Mouse (Mus musculus) embryonic facial prominence, embryonic 13.5 days (tissue): ENCODE results near the gene Mov10l1. TPM values are rescaled to one million over a fixed set of nuclear protein-coding genes. Genes with fewer than 3 reads are reported as not detected.
A peak's percentile ranks its signal among the peaks of the same experiment; 100 is the strongest.

Experiments
- ATAC-seq: fragments of 200-750 bp; cut with Nextera tagmentation; 2 replicates; pipeline ENCODE4 v1.8.0; 2017; ENCODE audit warnings: low read depth; ENCODE audit not compliant: insufficient number of reproducible peaks, insufficient read depth, low FRiP score, low TSS enrichment
- H3K27ac ChIP-seq: fragments of 300-500 bp; sonication (generic); 2 replicates; pipeline ENCODE4 v1.5.1; 2015; ENCODE audit warnings: moderate library complexity, mild to moderate bottlenecking, inconsistent platforms
- H3K27me3 ChIP-seq: fragments of 300-500 bp; sonication (generic); 2 replicates; pipeline ENCODE4 v1.6.1; 2015; ENCODE audit warnings: mild to moderate bottlenecking, inconsistent platforms
- H3K36me3 ChIP-seq: fragments of 300-500 bp; sonication (generic); 2 replicates; pipeline ENCODE4 v1.6.1; 2015; ENCODE audit warnings: mild to moderate bottlenecking, inconsistent platforms
- H3K4me1 ChIP-seq: fragments of 300-500 bp; sonication (generic); 2 replicates; pipeline ENCODE4 v1.6.1; 2015; ENCODE audit warnings: inconsistent platforms
- H3K4me2 ChIP-seq: fragments of 300-500 bp; sonication (generic); 2 replicates; pipeline ENCODE4 v1.6.1; 2015; ENCODE audit warnings: moderate library complexity, mild to moderate bottlenecking, inconsistent platforms
- H3K4me3 ChIP-seq: fragments of 300-500 bp; sonication (generic); 2 replicates; pipeline ENCODE4 v1.5.1; 2015; ENCODE audit warnings: mild to moderate bottlenecking, inconsistent platforms
- H3K9ac ChIP-seq: fragments of 300-500 bp; sonication (generic); 2 replicates; pipeline ENCODE4 v1.6.1; 2015; ENCODE audit warnings: mild to moderate bottlenecking, inconsistent platforms
- H3K9me3 ChIP-seq: fragments of 300-500 bp; sonication (generic); 2 replicates; pipeline ENCODE4 v1.6.1; 2016; ENCODE audit warnings: inconsistent platforms
- WGBS: fragments of 180-500 bp; shearing (Covaris S2); methylation state at CpG from one replicate; pipeline ENCODE4 v1.1.7; 2015; ENCODE audit warnings: mixed read lengths; 5-methylcytosine and 5-hydroxymethylcytosine counted together
- polyA plus RNA-seq: library from polyadenylated mRNA; unstranded; fragments of >200 nt; fragmentation: Nextera tagmentation; extraction: Ambion mirVana; gene quantifications from 2 replicates; pipeline ENCODE4 v1.2.1, GENCODE M21; 2015

Mov10l1 gene
- polyA plus RNA-seq, 1 experiment from 2014 or later: not detected

DNA sequence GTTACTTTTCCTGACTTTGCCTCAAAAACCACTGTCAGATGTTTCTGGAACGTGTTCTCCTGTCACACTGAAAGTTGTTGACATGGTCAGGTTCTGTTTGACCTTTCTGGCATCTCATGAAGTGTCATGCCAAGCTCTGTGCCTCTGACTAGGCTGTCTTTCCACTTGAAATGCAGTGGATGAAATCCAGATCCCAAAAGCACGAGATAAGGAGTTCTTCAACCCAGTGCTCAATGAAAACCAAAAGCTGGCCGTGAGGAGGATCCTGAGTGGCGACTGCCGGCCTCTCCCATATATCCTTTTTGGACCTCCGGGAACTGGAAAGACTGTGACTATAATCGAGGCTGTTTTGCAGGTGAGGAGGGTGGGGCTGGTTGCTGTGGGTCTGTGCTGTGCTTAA, 37.4 kb downstream of the Mov10l1 start:
- no peak for ATAC-seq
- Histone ChIP-seq H3K4me1 (no peaks in the 10 kb centered on the region), H3K4me3 (no peak overlapping the region), H3K36me3 (no peaks in the 10 kb centered on the region), H3K27ac (no peak overlapping the region), H3K9me3 (no peaks in the 10 kb centered on the region), H3K4me2 (no peak overlapping the region), H3K27me3 (no peaks in the 10 kb centered on the region; the same call in 1 of the 2 replicates), H3K9ac (no peak overlapping the region)
- WGBS: 75% methylated on average over 7 of the region's 7 CpGs

DNA sequence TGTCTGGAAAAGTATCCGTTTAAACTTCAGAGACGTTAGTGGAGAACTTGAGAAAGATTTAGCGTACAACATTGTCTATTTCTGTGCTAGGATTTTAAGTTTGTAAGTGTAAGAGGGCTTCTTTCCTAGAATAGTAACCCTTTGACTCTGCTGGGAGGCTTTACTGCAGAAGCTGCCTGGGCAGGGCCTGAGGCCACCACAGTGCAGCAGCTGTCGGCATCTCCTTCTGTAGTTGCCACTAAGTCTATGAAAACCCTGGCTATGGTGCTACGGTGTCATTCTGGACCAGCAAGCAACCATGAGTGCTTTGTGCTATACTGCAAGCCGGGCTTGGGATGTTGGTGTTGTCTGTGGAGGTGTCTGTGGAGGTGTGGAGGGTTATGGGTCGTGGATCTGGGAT, 37.8 kb downstream of the Mov10l1 start:
- Histone ChIP-seq H3K9ac (no peak overlapping the region), H3K27ac (no peak overlapping the region), H3K4me2 (no peak overlapping the region), H3K4me3 (no peak overlapping the region), H3K9me3 (no peaks in the 10 kb centered on the region), H3K36me3 (no peaks in the 10 kb centered on the region), H3K27me3 (no peaks in the 10 kb centered on the region; the same call in 1 of the 2 replicates), H3K4me1 (no peaks in the 10 kb centered on the region)
- ATAC-seq: no peak
- WGBS: 79% methylated on average over 7 of the region's 7 CpGs

DNA sequence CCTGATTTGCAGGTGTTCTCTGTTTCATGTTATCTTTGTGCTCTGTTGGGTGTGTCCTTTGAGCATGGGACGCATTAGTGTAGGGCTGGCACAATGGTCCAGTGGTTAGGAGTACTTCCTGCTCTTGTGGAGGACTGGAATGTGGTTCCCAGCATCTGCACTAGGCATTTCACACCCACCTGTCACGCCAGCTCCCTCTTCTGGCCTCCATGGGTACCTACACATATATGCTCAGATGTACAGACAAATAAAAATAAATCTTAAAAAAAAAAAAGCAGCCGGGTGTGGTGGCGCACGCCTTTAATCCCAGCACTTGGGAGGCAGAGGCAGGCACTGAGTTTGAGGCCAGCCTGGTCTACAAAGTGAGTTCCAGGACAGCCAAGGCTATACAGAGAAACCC, 61.7 kb downstream of the Mov10l1 start:
- no peak for ATAC-seq
- H3K36me3 ChIP-seq: no peaks in the 10 kb centered on the region
- 78% methylated on average over 5 of the region's 5 CpGs for WGBS
- no peak overlapping the region for H3K9ac ChIP-seq
- H3K4me2 ChIP-seq: no peak overlapping the region
- no peak overlapping the region for H3K4me3 ChIP-seq
- H3K9me3 ChIP-seq: 0 out of 2 replicates have a peak, but pooled peaks cover 8% of the 10 kb centered on the region
- H3K27ac ChIP-seq: no peak overlapping the region
- no peaks in the 10 kb centered on the region for H3K4me1 ChIP-seq
- no peaks in the 10 kb centered on the region for H3K27me3 ChIP-seq

DNA sequence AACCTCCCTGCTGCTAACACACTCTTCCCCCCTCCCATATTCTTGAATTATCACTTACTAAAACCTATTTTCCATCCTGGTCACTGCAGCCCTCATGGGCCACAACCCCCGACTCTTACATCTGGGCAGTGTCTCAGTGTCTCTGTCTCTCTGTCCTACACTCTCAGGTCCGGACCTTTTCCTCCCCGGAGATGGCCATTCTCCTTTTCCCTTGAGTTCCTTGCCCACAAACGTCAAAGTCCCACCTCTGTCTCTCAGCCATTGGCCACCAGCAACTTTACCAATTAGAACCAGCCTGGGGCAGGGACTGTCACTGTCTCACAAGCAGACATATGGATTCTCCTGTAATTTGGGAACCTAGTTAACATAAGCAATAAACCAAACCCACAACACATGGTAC, 63.6 kb downstream of the Mov10l1 start:
- Histone ChIP-seq H3K27ac (no peak overlapping the region), H3K27me3 (no peaks in the 10 kb centered on the region), H3K9me3 (0 out of 2 replicates have a peak, but pooled peaks cover 8% of the 10 kb centered on the region), H3K4me1 (no peaks in the 10 kb centered on the region), H3K9ac (no peak overlapping the region), H3K36me3 (no peaks in the 10 kb centered on the region), H3K4me3 (no peak overlapping the region), H3K4me2 (no peak overlapping the region)
- 70% methylated on average over 4 of the region's 4 CpGs for WGBS
- no peak for ATAC-seq

DNA sequence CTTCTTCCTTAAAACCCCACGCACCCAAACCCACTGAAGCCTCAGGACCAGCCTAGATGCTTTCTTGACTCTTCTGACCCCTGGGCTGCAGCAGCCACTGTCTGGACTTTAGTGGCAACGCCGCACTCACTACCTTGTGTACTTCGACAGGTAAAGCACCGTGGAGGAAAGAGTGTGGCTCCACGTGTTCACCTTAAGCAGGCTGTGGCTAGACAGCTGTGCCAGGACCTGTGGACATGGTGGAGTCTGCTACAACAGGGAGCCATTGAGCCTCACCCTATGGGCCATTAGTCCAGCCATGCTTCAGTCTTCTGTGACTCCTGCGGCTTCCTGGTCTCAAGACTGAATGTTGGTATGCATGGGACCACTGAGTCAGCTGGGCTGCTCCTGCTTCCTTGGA, 72.0 kb downstream of the Mov10l1 start:
- Histone ChIP-seq H3K9ac (no peak overlapping the region), H3K27ac (no peak overlapping the region), H3K4me2 (no peak overlapping the region), H3K4me3 (no peak overlapping the region), H3K9me3 (no peaks in the 10 kb centered on the region), H3K36me3 (no peaks in the 10 kb centered on the region), H3K27me3 (peaks cover 49% of the 10 kb centered on the region), H3K4me1 (peaks cover 3% of the 10 kb centered on the region; the same call in 1 of the 2 replicates)
- ATAC-seq: no peak
- WGBS: 87% methylated on average over 7 of the region's 7 CpGs

DNA sequence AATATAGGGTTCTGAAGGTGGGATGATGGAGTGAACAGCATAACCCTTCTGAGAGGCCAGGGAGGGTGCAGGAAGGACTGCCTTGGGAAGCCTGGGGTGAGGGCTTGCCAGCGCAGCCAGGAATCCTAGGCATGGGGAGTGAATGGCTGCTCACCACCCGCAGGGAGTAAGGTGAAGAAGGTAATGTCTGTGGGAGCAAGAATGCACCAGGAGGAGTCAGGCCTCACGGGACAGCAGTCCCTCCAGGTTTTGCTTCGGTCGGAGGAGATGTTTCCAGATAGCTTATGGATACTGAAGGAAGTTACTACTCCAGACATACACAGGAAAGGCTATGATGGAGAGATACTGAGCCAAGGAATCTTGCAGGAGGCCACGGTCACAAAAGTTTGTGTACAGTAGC, 76.0 kb downstream of the Mov10l1 start:
- ATAC-seq: no peak
- Histone ChIP-seq H3K36me3 (no peaks in the 10 kb centered on the region), H3K27me3 (peaks cover 82% of the 10 kb centered on the region), H3K27ac (no peak overlapping the region), H3K4me3 (peak overlapping the region; percentile 65; the same call in 1 of the 2 replicates), H3K4me1 (peaks cover 8% of the 10 kb centered on the region), H3K4me2 (peak overlapping the region; percentile 85), H3K9ac (peak overlapping the region; percentile 74; the same call in 1 of the 2 replicates), H3K9me3 (no peaks in the 10 kb centered on the region)
- 27% methylated on average over 6 of the region's 6 CpGs for WGBS

DNA sequence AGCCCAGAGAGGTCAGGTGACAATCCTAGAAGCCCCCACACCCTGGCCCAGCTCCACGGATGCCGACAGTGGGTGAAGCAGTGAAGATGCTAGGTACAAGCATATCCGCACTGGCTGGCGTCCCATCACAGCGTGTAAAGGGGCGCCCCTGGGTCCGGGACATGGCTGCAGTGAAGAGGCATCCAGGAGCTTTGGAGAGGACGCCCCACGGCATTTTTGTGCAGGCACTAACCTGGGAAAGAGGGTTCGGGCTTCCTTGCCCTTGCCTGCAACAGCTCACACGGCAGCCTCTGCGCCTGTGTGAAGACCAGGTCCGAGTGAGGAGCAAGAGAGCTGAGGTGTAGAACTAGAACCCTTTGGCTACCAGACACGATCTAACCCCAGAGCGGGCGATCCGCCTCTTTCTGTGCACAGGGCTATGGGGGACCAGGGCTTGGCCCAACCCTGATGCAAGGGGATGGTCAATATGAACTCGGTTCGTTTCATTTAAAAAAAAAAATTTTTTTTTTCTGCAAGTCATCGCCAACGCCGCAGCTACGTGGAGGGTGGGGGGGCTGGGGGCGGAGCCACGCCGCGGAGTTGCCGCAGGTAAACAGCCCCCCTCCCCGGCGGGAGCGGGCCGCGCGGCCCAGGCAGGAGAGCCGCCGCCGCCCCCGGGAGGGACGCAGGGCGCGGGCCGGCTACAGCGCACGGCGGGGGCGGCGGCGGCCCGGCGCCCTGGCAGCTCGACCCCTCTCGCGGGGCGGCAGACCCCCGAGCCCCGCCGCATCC, 76.6 kb downstream of the Mov10l1 start, which contains the start of gene Panx2:
Gene Panx2 (plus strand): TSS at position 574 of the 771 bp plus-strand sequence.
- no peak for ATAC-seq
- Histone ChIP-seq H3K9me3 (no peaks in the 10 kb centered on the region), H3K27me3 (peaks cover 88% of the 10 kb centered on the region)

DNA sequence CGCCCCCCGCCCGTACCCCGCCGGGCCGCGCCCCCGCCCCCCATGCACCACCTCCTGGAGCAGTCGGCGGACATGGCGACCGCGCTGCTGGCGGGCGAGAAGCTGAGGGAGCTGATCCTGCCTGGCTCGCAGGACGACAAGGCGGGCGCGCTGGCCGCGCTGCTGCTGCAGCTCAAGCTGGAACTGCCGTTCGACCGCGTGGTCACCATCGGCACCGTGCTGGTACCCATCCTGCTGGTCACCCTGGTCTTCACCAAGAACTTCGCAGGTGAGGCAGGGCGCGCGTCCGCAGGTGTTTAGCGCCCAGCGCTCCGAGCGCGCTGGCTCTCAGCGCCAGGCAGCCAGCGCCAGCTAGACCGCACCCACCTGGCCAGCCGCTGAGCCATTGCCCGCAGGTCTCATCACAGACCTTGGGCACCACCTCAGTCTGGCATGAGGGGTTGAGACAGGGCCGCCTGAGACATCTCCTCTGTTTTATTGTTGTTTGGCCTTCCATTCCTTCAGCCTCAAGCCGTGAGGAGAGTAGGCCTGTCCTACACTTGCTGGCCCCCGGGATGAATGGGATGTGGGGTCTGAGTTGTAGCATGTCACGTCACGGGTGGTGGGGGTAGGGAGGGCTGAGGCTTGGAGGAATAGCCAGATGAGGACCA, 77.4 kb downstream of the Mov10l1 start:
- peaks cover 85% of the 10 kb centered on the region for H3K27me3 ChIP-seq
- no peak for ATAC-seq

More for the DNA sequence above, 76.6 kb downstream of the Mov10l1 start, which contains the start of gene Panx2:
- H3K36me3 ChIP-seq: no peaks in the 10 kb centered on the region
- peak within 1 kb of the TSS; percentile 65 for H3K4me3 ChIP-seq
- H3K4me2 ChIP-seq: peak within 1 kb of the TSS; percentile 85
- peak within 1 kb of the TSS; percentile 74 for H3K9ac ChIP-seq
- no peak within 1 kb of the TSS for H3K27ac ChIP-seq
- under 1% methylated on average over 48 of the region's 57 CpGs for WGBS
- peaks cover 8% of the 10 kb centered on the region for H3K4me1 ChIP-seq

DNA sequence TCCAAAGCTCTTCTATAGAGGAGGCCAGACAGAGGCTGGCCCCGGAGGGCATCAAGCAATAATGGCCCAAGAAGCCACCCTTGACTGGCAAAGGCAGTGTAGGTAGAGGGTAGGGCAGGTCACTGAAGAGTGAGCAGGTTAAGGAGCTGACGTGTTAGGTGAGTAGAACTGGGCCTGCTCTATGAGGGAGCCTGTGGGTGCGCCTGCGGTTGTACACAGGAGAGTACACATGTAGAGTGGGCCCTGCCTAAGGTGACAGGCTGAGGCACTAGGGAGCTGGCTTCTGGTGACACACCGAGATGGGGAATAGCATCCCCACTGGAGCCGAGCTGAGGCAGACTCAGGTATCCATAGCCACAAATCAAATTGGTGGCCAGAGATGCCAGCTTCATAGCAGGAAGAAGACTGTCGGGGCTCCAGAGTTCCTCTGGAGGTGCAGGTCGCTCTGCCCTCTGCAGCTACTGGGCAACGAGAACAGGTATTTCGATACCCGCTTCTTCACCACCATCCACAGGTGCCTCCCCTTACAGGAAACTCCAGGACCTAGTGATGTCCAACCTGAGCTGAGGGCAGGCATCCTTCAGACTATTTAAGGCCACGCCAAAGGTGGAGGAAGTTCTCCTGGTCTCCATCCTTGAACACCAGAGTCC, 78.2 kb downstream of the Mov10l1 start:
- Histone ChIP-seq H3K27ac (no peak overlapping the region), H3K9ac (no peak overlapping the region), H3K4me2 (peak overlapping the region; percentile 85), H3K36me3 (no peaks in the 10 kb centered on the region), H3K4me3 (0 out of 2 replicates have a peak overlapping the region, but pooled peaks have one; percentile 65), H3K27me3 (peaks cover 85% of the 10 kb centered on the region), H3K4me1 (peaks cover 8% of the 10 kb centered on the region), H3K9me3 (no peaks in the 10 kb centered on the region)
- no peak for ATAC-seq
- WGBS: 80% methylated on average over 12 of the region's 12 CpGs

More for the DNA sequence above, 77.4 kb downstream of the Mov10l1 start:
- Histone ChIP-seq H3K4me2 (peak overlapping the region; percentile 85), H3K9ac (peak overlapping the region; percentile 74), H3K4me1 (peaks cover 8% of the 10 kb centered on the region), H3K36me3 (no peaks in the 10 kb centered on the region), H3K9me3 (no peaks in the 10 kb centered on the region), H3K4me3 (peak overlapping the region; percentile 65), H3K27ac (no peak overlapping the region)
- 3% methylated on average over 42 of the region's 48 CpGs for WGBS

DNA sequence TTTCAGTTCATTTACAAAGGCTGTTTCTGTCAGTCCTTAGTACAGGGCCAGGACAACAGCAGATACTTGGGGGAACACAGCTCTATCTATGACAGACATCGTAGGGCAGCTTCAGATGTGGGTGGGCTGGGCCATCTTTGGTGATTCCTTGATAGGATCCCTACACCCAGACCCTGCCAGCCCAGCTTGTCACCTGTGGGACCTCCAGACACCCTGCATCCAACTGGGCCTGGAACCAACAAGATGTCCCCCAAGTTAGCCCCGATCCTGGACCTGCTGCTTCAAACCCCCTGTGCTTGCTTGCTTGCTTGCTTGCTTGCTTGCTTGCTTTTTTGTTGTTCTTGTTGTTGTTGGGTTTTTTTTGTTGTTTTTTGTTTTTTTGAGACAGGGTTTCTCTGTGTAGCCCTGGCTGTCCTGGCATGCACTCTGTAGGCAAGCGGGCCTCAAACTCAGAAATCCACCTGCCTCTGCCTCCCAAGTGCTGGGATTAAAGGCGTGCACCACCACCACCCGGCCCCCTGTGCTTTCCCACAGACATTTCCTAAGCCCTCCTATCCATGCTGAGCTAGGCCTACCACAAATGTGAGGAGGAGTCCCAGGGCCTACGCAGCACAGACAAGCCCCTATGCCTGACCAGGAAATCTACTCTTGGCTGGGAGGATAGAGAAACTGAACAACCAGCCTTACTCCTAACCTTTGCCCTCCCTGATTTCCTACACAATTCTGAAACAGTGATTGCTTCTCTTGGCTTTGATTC, 79.2 kb downstream of the Mov10l1 start:
- no peak overlapping the region for H3K9ac ChIP-seq
- H3K36me3 ChIP-seq: no peaks in the 10 kb centered on the region
- no peak overlapping the region for H3K27ac ChIP-seq
- H3K27me3 ChIP-seq: peaks cover 86% of the 10 kb centered on the region
- H3K4me1 ChIP-seq: peaks cover 8% of the 10 kb centered on the region
- WGBS: 78% methylated on average over 6 of the region's 6 CpGs
- no peak overlapping the region for H3K4me3 ChIP-seq
- no peak for ATAC-seq
- H3K4me2 ChIP-seq: no peak overlapping the region
- no peaks in the 10 kb centered on the region for H3K9me3 ChIP-seq

DNA sequence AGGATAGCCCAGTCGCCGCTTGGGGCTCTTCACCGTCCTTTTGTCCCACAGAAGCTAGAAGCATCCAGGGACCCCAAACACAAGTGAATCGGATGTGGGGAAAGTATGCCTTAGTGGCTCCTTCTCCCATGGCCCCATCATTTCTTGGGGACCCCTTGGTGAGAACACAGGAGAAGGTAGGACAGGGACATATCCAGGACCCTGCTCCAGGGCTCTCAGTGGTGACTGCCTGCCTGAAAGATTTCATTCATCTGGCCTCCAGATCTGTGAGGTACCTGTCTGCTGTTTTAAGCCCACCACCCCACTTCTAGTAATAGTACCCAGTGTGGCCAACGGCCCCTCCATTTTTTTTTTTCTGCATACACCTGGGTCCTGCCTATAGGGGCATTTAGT, 79.8 kb downstream of the Mov10l1 start:
- Histone ChIP-seq H3K36me3 (no peaks in the 10 kb centered on the region), H3K27me3 (peaks cover 88% of the 10 kb centered on the region), H3K4me3 (no peak overlapping the region), H3K9me3 (no peaks in the 10 kb centered on the region), H3K4me2 (no peak overlapping the region), H3K4me1 (peaks cover 8% of the 10 kb centered on the region), H3K9ac (no peak overlapping the region), H3K27ac (no peak overlapping the region)
- 84% methylated on average over 5 of the region's 5 CpGs for WGBS
- no peak for ATAC-seq
